Comparison of ENCODE assay signal across 15 mouse cellular contexts in genomic region chr5:141415644-141416243, GRCm38 (mm10).
"Had no signal": no experiment of that assay in that cellular context is flagged by ENCODE, and none has a peak within 500 bp of the region (broad histone marks: within the 10 kb centered on the region; RNA-seq: fewer than 3 reads in every experiment).

No protein-coding gene starts in this region.

- H3K4me1 ChIP-seq: liver, embryonic 15.5 days; megakaryocyte, embryonic 14.5 days; midbrain, embryonic 12.5 days; neural tube, embryonic 12.5 days had no signal

- H3K9me3 ChIP-seq: kidney, embryonic 15.5 days; liver, embryonic 15.5 days; megakaryocyte, embryonic 14.5 days; midbrain, embryonic 12.5 days; neural tube, embryonic 12.5 days had no signal

- H3K27ac ChIP-seq: kidney, embryonic 15.5 days; left cerebral cortex, adult 2 months; liver, embryonic 15.5 days; macrophage; midbrain, embryonic 12.5 days; neural tube, embryonic 12.5 days had no signal

- H3K27me3 ChIP-seq: kidney, embryonic 15.5 days; liver, embryonic 15.5 days; megakaryocyte, embryonic 14.5 days; midbrain, embryonic 12.5 days; neural tube, embryonic 12.5 days had no signal

- H3K36me3 ChIP-seq: kidney, embryonic 15.5 days; liver, embryonic 15.5 days; midbrain, embryonic 12.5 days; neural tube, embryonic 12.5 days had no signal

- H3K4me3 ChIP-seq: kidney, embryonic 15.5 days; left cerebral cortex, adult 2 months; liver, embryonic 15.5 days; megakaryocyte, embryonic 14.5 days; midbrain, embryonic 12.5 days; neural tube, embryonic 12.5 days had no signal

- H3K4me2 ChIP-seq: kidney, embryonic 15.5 days; liver, embryonic 11.5 days; liver, embryonic 15.5 days; midbrain, embryonic 12.5 days; neural tube, embryonic 12.5 days had no signal

- DNase-seq: kidney, adult 2 months; kidney, postnatal 25 days; lung, adult 2 months; lung, postnatal 10 days; retina, postnatal 1 day; thymus, adult 2 months; thymus, postnatal 25 days had no signal

- H3K9ac ChIP-seq: kidney, embryonic 15.5 days; liver, embryonic 15.5 days; midbrain, embryonic 12.5 days; neural tube, embryonic 12.5 days had no signal
